Mouse (Mus musculus) Muller cell, postnatal 12 days (primary cell): Measurements from ENCODE around the gene Best1.

Source experiments
- DNase-seq: peaks from one replicate; pipeline ENCODE4 v3.0.0-alpha.2; 2015; ENCODE audit errors: inconsistent ontology term

Best1 gene

GRCm38 (mm10) chr19:9964205-9964916 is 37.1 kb downstream of the Best1 start:
- DNase-seq, result no peak

- DNase-seq, result no peak
Measured at GRCm38 (mm10) chr19:9960769-9961168, 40.7 kb downstream of the Best1 start.

- DNase-seq, result no peak
Measured at GRCm38 (mm10) chr19:9957965-9958364, 43.5 kb downstream of the Best1 start.

- no peak for DNase-seq
Measured at GRCm38 (mm10) chr19:9956624-9957388, 44.6 kb downstream of the Best1 start.

GRCm38 (mm10) chr19:9955438-9955837 is 46.0 kb downstream of the Best1 start:
- no peak for DNase-seq

GRCm38 (mm10) chr19:9954811-9955202 is 46.6 kb downstream of the Best1 start:
- no peak for DNase-seq

GRCm38 (mm10) chr19:9954055-9954810 is 47.2 kb downstream of the Best1 start:
- peak; percentile 92 for DNase-seq

- no peak for DNase-seq
Measured at GRCm38 (mm10) chr19:9952912-9953311, 48.5 kb downstream of the Best1 start.

- no peak for DNase-seq
Measured at GRCm38 (mm10) chr19:9952390-9952789, 49.0 kb downstream of the Best1 start.

GRCm38 (mm10) chr19:9946986-9947385 is 54.4 kb downstream of the Best1 start:
- peak; percentile 78 for DNase-seq

GRCm38 (mm10) chr19:9945800-9946564 is 55.5 kb downstream of the Best1 start:
- no peak for DNase-seq

- DNase-seq, result no peak
Measured at GRCm38 (mm10) chr19:9942539-9943533, 58.6 kb downstream of the Best1 start.

- no peak for DNase-seq
Measured at GRCm38 (mm10) chr19:9941809-9942208, 59.6 kb downstream of the Best1 start.

- DNase-seq, result peak; percentile 58
Measured at GRCm38 (mm10) chr19:9940903-9941302, 60.5 kb downstream of the Best1 start.

GRCm38 (mm10) chr19:9939841-9940240 is 61.6 kb downstream of the Best1 start:
- DNase-seq, result no peak

- DNase-seq, result no peak
Measured at GRCm38 (mm10) chr19:9938824-9939303, 62.6 kb downstream of the Best1 start.

- DNase-seq, result no peak
Measured at GRCm38 (mm10) chr19:9938156-9938823, 63.1 kb downstream of the Best1 start.

GRCm38 (mm10) chr19:9937428-9937827 is 64.0 kb downstream of the Best1 start:
- DNase-seq, result no peak

GRCm38 (mm10) chr19:9936579-9936978 is 64.9 kb downstream of the Best1 start:
- DNase-seq, result no peak
